Mouse (Mus musculus) neutrophil, adult 5-6 weeks (primary cell): ENCODE data around the gene Itgae. TPM values are rescaled to one million over a fixed set of nuclear protein-coding genes. Genes with fewer than 3 reads are reported as not detected.

ENCODE experiments used
- ATAC-seq: fragments of 151-379, 151-347 bp; 2 replicates; pipeline ENCODE4 v1.8.0; 2017; ENCODE audit warnings: mild to moderate bottlenecking, moderate TSS enrichment; ENCODE audit not compliant: insufficient number of reproducible peaks, poor library complexity, low FRiP score, severe bottlenecking; ENCODE audit errors: extremely low read depth
- total RNA-seq: library from RNA; stranded (forward); fragments of 200-1000 nt; gene quantifications from 2 replicates; pipeline ENCODE4 v1.2.3, GENCODE M21; 2017

The Itgae gene
- 7.6 and 8.5 TPM in 2 replicates for total RNA-seq

DNA sequence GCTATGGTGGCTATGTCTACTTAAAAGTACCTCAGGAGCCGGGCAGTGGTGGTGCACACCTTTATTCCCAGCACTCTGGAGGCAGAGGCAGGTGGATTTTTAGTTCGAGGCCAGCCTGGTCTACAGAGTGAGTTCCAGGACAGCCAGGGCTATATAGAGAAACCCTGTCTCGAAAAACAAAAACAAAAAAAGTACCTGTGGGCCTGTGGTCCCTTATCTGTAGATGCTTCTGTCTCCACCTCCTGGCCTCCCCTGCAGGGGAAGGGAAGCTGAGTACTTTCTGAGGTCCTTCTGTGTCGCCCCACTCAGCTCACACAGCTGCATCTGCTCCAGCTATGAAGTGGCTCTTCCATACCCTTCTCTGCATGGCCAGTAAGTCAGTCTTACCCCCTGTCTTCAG, at the start of gene Itgae:
Gene Itgae, plus strand, starts transcription at position 301 of the 400 bp plus-strand sequence.
- no peak for ATAC-seq

DNA sequence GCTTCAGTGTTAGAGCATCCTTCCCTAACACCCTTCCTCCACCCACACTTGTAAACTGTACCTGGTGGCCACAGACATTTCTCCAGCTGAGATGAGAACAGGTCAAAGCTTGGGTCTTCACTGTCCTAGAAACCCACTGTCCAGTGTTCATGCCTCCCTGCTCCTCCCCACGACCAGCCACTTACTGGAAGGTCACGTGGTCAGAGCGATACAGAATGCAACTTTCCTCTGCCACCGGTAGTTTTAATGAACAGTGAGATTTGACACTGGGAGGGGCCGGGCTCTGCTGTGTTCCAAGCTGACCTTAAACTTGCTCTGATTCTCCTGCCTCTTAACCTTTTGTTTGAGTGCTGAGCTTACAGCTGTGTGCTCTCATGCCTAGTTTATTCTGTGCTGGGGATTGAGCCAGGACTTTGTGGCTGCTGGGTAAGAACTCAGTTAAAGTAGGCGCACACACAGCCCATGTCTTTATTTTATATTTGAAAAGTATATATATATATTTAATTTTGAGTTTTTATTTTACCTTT, 46.1 kb upstream of the Itgae start:
- ATAC-seq, result no peak

DNA sequence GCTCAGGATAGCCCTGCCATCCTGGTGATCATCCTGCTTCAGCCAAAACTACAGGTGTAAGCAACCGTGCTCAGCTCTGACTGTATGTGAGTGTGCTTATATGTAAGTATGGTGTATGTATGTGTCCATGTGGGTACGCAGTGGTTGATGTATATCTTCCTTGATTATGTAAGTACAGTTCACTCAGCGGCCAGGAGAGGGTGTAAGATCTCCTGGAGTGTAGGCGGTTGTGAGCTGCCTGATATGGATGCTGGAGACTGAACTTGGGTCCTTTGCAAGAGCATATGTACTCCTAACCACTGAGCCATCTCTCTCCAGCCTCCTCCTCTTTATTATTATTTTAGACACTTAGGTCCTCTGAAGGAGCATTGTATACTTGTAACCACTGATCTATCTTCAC, 45.6 kb upstream of the Itgae start:
- no peak for ATAC-seq

DNA sequence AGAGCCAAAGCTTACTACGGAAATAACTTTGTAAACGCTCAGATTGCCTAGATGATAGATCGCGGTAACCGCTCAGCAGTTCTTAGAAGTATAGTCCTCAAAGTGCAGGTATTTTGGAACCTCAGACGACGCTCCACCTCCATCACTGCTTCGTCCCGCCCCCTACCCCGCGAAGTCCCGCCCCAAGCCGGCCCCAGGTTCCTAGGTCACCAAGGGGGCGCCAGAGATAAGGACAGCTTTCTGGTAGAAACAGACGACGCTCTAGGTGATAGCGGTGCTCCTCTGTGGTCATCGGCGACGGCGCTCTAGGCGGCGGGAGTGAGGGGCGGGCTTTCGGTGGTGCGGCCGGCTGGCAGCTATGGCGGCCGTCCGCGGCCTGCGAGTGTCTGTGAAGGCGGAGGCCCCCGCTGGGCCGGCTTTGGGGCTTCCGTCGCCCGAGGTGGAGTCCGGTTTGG, 42.8 kb upstream of the Itgae start, which contains the start of gene Ncbp3:
Gene Ncbp3, plus strand, starts transcription at position 242 of the 455 bp plus-strand sequence.
- ATAC-seq, result peak; percentile 97

DNA sequence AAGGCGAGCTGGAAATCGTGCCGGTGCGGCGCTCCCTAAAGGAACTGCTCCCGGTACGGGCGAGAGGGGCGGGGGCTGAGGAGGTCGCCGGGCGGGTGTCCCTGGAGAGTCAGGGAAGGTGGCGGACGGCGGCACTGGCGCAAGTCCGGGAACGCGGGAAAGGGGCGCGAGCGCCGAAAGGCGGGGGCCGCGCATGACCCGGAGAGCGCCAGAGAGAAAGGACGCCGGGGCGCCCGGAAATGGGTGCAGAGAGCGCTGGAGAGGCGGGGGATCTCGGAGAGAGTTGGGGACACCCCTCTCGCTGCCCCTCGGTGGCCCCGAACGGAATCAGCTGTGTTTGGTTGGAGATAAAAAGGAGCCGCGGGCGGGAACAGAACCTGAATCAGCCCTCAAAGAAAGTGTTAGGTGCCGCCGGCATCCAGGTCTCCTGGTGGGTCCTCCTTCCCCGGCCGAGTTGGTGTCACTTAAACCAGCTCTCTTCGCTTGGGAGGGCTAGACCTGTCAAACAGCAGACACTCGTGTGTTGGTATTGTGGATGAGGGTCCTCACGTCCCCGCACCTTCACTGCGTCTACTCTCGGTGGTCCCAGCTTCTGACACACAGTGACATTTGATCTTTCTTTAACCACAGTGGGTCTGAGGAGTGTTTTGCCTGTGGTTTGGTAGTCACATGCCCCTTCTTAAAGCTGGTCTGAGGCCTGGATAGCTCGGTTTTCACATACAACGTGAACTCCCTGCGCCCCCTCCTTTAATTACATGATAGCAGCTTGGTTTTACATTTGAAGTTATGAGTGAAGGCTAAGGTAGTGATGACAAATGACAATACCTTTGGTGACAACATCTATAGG, 42.1 kb upstream of the Itgae start:
- no peak for ATAC-seq

DNA sequence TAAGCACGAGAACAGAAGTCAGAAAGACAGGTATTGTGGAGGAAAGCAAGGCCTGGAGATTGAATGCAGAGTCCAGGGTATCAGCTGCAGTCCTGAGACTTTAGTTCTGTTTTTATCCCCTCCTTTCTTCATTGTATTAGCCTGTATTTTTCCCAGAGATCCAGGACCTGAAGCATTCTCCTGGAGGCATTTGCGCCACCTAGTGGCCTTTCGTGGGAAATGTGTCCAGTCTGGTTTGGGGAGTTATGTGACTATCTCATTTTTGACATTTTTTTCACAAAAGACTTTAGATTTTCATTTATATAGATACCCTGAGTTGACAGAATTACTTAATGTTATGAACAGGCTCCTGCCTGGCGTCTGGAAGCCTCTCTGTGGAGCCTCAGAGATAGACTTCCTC, 41.0 kb upstream of the Itgae start:
- ATAC-seq, result no peak

DNA sequence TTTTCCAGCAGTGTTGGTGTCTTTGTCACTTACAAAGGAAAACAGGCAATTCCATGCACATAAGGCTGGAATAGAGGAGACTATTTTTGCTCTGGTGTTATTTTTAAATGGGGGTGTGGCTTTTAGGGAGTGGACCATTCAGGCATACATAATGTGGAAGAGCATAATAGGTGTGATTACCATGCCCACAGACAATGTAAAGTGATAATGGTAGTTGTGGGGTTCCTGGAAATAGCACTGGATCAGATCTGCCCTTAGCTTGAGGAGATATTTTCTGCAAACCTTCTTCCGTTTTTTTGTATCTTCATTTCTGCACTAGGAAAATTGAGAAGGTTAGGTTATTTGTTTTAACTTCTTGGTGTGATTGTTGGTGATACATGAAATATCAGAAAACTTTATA, 37.6 kb upstream of the Itgae start:
- no peak for ATAC-seq

DNA sequence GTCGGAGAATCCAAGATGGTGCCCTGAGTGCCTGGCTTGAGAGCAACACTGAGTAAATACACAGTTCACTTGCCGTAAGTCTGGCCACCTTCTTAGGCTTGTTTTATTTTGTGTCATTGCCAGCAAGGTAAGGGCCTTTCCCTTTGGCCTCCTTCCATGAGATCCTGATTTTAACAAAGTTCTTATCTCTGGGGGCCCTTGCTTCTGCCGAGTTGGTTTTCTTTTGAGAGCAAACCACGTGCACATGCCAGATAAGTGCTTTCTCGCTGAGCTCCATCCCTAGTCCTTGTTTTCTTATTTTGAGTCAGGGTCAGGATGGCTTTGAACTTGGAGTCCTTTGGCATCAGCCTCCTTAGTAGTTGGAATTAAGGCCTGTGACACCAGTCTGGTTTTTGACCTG, 32.7 kb upstream of the Itgae start:
- ATAC-seq, result no peak

DNA sequence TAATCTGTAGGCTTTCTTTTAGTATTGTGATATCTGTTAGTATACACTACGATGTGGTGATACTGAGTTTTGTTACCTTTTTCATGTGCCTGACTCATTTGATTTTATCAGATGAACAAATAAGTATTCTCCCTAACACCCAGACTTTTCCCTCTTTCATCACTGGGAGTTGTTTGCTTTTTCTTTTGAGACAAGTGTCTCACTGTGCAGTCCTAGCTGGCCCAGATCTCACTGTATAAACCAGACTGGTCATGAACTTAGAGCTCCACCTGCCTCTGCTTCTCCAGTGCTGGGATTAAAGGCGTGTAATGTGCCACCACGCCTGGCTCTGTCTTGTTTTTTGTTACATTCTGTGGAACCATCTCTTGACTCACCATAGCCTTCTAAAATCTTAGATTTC, 30.8 kb upstream of the Itgae start:
- ATAC-seq, result no peak

DNA sequence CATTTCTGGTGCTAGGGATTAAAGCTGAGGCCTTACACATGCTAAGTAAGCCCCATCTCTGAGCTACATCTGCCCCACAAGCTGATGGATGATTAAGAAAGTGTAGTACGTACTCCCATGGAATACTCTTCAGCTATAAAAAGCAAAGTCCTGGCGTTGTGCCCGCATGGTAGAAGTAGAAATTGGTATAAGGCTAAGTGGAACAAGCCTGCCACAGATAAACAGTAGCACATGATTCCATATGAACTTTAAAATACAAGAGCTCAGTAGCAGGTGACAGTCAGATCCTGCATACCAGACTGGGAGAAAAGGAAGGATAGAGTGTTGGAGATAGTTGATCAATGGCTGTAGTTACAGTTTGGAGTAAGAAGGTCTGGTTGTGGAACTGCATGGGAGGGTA, 29.0 kb upstream of the Itgae start:
- no peak for ATAC-seq

DNA sequence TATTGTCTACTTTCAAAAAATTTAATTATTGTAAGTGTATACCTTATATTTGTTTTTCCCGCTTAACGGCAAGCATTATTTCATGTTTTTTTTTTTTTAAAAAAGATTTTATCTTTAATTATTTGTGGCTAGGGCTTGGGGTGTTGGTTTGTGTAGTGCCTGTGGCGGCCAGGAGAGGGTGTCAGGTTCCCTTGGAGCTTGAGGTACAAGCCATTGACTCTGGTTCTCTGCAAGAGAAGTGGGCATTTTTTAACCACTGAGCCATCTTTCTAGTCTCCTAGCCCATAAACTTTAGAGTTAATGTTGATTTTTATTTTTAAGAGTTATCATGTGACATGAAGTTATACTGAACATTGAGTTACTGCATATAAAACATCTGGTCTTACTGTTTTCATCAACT, 18.5 kb upstream of the Itgae start:
- ATAC-seq, result no peak

DNA sequence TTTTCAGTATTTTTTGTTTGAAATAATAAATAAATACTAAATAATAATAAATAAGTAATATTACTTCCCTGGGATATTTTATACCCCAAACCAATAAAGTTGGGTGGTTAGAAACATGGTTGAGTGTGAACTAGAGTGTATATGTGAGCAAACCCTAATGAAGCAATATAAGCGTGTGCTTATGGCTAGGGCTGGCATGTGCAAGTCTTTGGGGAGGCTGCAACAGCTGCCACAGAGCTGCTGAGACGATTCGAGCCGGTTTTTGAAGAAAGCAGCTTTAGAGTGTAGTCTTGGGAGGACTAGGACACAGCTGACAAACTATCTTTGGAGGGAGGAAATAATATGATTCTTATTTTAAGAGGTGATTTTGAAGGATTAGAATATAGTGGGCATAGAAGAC, 14.1 kb upstream of the Itgae start:
- no peak for ATAC-seq

DNA sequence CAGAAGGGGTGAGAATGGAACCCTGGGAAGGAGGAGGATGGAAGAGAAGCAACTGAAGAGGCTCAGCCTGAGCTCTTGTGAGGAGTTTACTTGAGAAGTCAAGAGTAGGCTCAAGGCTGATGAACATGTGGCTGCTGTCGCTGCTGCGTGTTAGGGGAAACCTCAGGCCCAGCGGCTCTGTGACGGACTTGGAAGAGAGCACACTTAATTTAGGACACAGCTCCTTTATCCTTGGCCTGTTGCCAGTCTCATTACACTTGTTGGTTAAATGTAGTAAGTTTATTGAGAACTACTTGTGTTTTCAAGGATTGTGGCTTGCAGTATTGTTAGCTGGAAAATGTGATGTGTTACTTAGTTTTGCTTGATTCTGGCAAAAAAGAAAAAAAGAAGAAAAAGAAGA, 13.7 kb upstream of the Itgae start:
- ATAC-seq, result no peak

DNA sequence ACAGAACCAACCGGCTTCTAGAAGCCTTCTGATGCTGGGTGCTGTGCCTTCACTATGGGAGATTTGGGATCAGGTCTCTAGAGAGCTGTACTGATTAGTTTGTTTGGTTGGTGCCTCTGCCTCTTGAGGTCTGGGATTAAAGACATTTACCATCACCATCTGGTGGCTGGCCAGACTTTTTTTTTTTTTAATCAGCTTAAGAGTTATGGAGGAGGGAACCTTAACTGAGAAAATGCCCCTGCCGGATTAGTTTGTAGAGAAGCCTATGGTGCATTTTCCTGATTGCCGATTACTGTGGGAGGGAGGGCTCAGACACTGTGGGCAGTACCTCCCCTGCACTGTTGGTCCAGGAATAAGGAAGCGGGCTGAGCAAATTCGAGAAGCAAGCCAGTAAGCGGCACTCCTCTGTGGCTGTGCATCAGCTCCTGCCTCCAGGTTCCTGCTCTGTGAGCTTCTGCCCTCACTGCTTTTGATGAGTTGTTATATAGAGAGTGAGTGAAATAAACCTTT, 13.1 kb upstream of the Itgae start:
- no peak for ATAC-seq

DNA sequence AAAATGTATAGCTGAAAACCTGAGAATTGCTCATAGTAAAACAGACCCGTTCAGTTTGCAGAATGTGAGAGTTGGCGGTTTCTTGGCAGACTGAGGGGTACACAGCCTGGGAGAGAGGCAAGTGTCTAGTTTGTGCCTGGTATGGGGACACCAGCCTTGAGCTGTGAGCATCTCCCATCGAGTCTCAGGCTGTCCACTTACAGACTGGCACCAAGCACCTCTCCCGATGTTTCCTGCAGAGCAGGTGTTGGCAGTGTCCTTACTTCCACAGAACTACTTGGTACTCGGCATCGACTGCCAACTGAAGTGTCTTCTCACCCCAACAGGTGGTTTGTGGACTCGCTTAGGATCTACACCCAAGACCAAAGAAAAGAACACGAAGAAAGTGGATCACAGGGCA, 11.8 kb upstream of the Itgae start:
- no peak for ATAC-seq

DNA sequence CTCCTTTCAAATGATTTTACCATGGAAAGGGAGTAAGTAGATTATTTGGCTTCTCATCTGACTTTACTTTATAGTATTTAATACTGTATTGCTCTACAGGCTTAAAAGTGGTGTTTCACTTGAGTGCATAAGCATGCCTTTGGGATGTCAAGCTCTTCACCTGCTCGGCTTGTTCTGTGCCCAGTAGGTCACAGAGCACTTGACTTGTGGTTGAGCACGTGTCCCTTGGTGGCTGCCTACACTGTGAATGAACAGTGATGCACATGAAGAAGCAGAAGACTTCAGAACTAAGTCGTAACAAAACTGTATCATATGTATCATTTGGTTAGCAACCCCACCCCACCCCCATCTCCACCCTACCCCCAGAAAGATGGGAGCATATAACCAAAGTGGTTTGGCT, 10.1 kb upstream of the Itgae start:
- no peak for ATAC-seq

DNA sequence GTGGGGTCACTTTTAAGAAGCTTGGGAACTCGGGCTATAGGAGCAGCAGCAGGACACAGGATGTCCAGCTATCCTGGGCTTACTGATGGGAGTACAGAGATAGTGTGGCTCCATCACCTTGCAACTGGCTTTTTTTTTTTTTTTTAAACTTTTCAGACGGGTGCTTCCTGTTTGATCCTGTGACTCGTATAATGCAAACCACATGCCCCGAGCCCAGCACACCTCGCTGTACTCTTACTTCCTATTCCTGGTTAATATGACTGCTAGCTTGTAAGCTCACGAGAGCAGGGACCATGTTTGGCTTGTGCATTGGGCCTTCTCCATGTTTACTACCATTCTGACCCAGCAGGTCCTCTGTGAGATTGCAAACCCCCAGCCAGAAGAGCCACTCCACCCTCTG, 6.1 kb upstream of the Itgae start:
- ATAC-seq, result 0 out of 2 replicates have a peak, but pooled peaks have one; percentile 26

DNA sequence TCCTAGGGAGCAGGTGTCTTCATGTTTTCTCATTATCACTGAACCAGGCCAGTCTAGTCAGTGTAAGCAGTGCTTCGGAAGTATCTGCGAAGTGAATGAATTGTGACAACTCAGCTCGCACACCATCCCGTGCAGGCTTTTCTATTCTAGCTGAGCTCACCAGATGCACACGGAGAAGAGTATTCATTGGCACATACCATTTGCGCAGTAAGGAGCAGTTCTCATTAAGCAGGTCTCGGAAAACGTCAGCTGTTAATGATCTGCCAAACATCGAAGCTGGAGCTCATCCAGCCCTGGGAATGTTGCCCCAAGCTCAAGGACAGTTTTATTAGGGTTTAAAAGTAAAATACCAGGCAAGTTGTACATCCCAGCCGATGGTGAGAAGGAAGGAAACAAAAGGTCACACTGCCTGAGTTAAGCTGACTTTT, 5.6 kb upstream of the Itgae start:
- no peak for ATAC-seq

DNA sequence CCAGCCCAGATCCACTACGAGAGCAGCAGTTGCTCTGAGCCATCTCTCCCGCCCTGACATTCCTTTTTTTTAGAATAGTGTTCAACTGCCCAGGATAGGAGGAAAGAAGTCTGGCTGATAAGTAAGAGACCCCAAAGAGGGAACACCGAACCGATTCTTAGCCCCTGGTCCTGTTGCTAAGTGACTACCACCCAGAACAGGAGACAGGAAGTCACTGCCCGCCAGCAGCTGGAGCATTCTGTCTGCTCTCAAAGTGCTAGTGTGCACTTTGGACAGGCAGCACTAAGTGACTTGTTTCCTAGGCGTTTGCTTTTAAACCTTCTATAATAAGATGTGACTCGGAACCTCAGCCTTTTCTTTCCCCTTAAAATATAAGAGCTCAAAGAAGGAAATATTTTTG, 5.0 kb upstream of the Itgae start:
- ATAC-seq, result no peak

DNA sequence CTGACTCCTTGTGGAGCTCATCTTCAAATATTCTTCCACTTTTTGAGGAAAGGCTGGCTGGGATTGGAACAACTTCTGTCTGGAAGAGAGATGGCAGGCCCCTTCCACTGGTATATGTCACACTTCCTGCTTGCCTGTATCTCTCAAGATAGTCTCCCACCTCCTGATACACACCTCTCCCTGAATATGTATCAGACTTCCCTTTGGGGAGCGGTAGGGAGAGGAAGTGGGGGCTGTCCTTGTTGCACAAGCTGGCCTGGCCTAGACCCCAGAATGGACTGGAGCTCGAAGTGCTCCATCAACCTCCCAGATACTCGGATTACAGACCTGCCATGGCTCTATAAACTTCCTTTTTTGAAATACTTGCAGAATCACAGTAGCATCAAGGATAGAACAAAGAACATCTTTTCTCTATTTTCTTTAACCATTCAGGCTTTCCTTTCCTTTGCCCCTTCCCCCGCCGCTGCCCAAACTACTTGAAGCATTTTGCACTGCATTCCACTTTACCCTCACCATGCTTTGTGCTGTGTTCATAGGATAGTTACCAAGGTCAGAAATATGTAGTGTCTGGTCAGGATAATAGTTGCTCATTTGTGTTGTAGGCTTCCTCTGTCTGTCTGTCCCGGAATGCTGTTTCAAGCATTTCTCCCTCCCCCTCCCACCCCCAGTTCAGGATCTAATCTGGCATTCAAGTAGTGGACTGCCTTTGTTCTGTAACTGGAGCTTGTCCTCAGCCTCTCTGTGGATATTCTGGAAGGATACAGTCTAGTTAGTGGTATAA, 2.5 kb upstream of the Itgae start:
- no peak for ATAC-seq
